Mouse (Mus musculus): ENCODE measurements around the gene Nlgn2. TPM values are rescaled to one million over a fixed set of nuclear protein-coding genes. Genes with fewer than 3 reads are reported as not detected.

Gene Nlgn2
- polyA plus RNA-seq, 1 experiment: 19.6 TPM

DNA sequence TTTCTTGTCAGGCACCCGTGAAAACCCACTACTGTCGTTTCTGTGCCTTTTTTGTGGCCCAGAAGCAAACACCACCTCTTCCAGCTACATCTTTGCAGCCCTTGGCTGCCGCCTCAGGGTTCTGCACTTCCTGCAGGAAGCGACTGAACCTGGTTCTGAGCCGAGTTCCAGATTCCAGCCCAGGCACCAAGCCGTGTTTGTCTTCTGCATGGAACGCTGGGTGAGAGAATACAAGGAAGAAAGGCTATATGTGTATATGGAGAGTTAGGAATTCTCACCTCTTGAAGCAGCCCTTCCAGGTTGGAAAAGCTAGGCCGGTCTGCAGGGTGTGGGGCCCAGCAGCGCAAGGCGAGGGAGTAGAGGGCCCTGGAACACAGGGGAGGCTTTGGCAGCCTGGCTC lies 17.1 kb upstream of the Nlgn2 start:
- Histone ChIP-seq H3K27ac (ENCODE audit: insufficient read depth, low read length) (no peak overlapping the region; the same call in 1 of the 2 replicates), H3K27me3 (ENCODE audit: control insufficient read depth, insufficient read depth, low read length, poor library complexity, severe bottlenecking) (no peaks in the 10 kb centered on the region), H3K4me3 (ENCODE audit: low read depth, low read length) (no peak overlapping the region), H3K4me1 (ENCODE audit: control insufficient read depth, insufficient read depth, low read length) (no peaks in the 10 kb centered on the region), H3K9me3 (replicated peaks; ENCODE audit: control insufficient read depth, insufficient read depth, low read length, poor library complexity, severe bottlenecking) (no peaks in the 10 kb centered on the region), H3K36me3 (ENCODE audit: control insufficient read depth, insufficient read depth, low read length, poor library complexity, severe bottlenecking) (peaks cover 14% of the 10 kb centered on the region), H3K9ac (ENCODE audit: low read depth, poor library complexity, severe bottlenecking) (no peak overlapping the region)
- no peak for TF ChIP-seq POLR2A (IDR thresholded peaks at IDR 0.05; ENCODE audit: insufficient read depth, low read length)
- TF ChIP-seq EP300 (IDR thresholded peaks at IDR 0.05; ENCODE audit: insufficient read depth, low read depth, low read length): no peak
- TF ChIP-seq CTCF (IDR thresholded peaks at IDR 0.05; ENCODE audit: low read depth, low read length): no peak

- peaks cover 14% of the 10 kb centered on the region for H3K36me3 ChIP-seq (ENCODE audit: control insufficient read depth, insufficient read depth, low read length, poor library complexity, severe bottlenecking)
- no peak overlapping the region for H3K9ac ChIP-seq (ENCODE audit: low read depth, poor library complexity, severe bottlenecking)
- no peak for TF ChIP-seq EP300 (IDR thresholded peaks at IDR 0.05; ENCODE audit: insufficient read depth, low read depth, low read length)
- no peak for TF ChIP-seq CTCF (IDR thresholded peaks at IDR 0.05; ENCODE audit: low read depth, low read length)
- TF ChIP-seq POLR2A (IDR thresholded peaks at IDR 0.05; ENCODE audit: insufficient read depth, low read length): no peak
- no peaks in the 10 kb centered on the region for H3K27me3 ChIP-seq (ENCODE audit: control insufficient read depth, insufficient read depth, low read length, poor library complexity, severe bottlenecking)
- no peak overlapping the region for H3K4me3 ChIP-seq (ENCODE audit: low read depth, low read length)
- H3K9me3 ChIP-seq (replicated peaks; ENCODE audit: control insufficient read depth, insufficient read depth, low read length, poor library complexity, severe bottlenecking): no peaks in the 10 kb centered on the region
- H3K4me1 ChIP-seq (ENCODE audit: control insufficient read depth, insufficient read depth, low read length): no peaks in the 10 kb centered on the region
- H3K27ac ChIP-seq (ENCODE audit: insufficient read depth, low read length): no peak overlapping the region
These were observed 16.4 kb upstream of the Nlgn2 start for GRCm38 (mm10) chr11:69853994-69854393.

GRCm38 (mm10) chr11:69850754-69851153 lies 13.2 kb upstream of the Nlgn2 start:
- H3K4me1 ChIP-seq (ENCODE audit: control insufficient read depth, insufficient read depth, low read length): peaks cover 2% of the 10 kb centered on the region
- H3K9ac ChIP-seq (ENCODE audit: low read depth, poor library complexity, severe bottlenecking): no peak overlapping the region
- no peak overlapping the region for H3K27ac ChIP-seq (ENCODE audit: insufficient read depth, low read length)
- no peak overlapping the region for H3K4me3 ChIP-seq (ENCODE audit: low read depth, low read length)
- TF ChIP-seq CTCF (IDR thresholded peaks at IDR 0.05; ENCODE audit: low read depth, low read length): no peak
- no peaks in the 10 kb centered on the region for H3K9me3 ChIP-seq (replicated peaks; ENCODE audit: control insufficient read depth, insufficient read depth, low read length, poor library complexity, severe bottlenecking)
- no peaks in the 10 kb centered on the region for H3K27me3 ChIP-seq (ENCODE audit: control insufficient read depth, insufficient read depth, low read length, poor library complexity, severe bottlenecking)
- peaks cover 14% of the 10 kb centered on the region for H3K36me3 ChIP-seq (ENCODE audit: control insufficient read depth, insufficient read depth, low read length, poor library complexity, severe bottlenecking)

DNA sequence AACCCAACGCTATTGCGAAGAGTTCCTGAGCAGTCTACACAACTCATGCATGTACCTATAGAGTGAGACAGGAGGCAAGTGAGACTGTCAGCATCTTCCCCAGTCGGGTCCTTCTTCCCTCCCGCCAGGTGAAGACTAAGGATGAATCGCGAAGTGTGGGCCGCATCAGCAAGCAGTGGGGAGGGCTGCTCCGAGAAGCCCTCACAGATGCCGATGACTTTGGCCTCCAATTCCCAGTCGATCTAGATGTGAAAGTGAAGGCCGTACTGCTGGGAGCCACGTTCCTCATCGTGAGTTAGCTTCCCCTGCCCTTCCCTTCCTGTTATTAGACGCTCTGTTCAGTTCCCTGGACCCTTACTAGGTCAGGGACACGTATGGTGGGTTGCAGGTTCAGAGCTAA lies 12.3 kb upstream of the Nlgn2 start:
- H3K9ac ChIP-seq (ENCODE audit: low read depth, poor library complexity, severe bottlenecking): no peak overlapping the region
- H3K9me3 ChIP-seq (replicated peaks; ENCODE audit: control insufficient read depth, insufficient read depth, low read length, poor library complexity, severe bottlenecking): no peaks in the 10 kb centered on the region
- peaks cover 4% of the 10 kb centered on the region for H3K4me1 ChIP-seq (ENCODE audit: control insufficient read depth, insufficient read depth, low read length)
- no peak overlapping the region for H3K4me3 ChIP-seq (ENCODE audit: low read depth, low read length)
- TF ChIP-seq CTCF (IDR thresholded peaks at IDR 0.05; ENCODE audit: low read depth, low read length) (no peak), POLR2A (IDR thresholded peaks at IDR 0.05; ENCODE audit: insufficient read depth, low read length) (no peak), EP300 (IDR thresholded peaks at IDR 0.05; ENCODE audit: insufficient read depth, low read depth, low read length) (no peak)
- no peaks in the 10 kb centered on the region for H3K27me3 ChIP-seq (ENCODE audit: control insufficient read depth, insufficient read depth, low read length, poor library complexity, severe bottlenecking)
- H3K36me3 ChIP-seq (ENCODE audit: control insufficient read depth, insufficient read depth, low read length, poor library complexity, severe bottlenecking): peaks cover 14% of the 10 kb centered on the region
- H3K27ac ChIP-seq (ENCODE audit: insufficient read depth, low read length): no peak overlapping the region

- Histone ChIP-seq H3K4me3 (ENCODE audit: low read depth, low read length) (no peak overlapping the region), H3K27ac (ENCODE audit: insufficient read depth, low read length) (no peak overlapping the region), H3K9me3 (replicated peaks; ENCODE audit: control insufficient read depth, insufficient read depth, low read length, poor library complexity, severe bottlenecking) (no peaks in the 10 kb centered on the region), H3K4me1 (ENCODE audit: control insufficient read depth, insufficient read depth, low read length) (peaks cover 4% of the 10 kb centered on the region), H3K9ac (ENCODE audit: low read depth, poor library complexity, severe bottlenecking) (no peak overlapping the region), H3K27me3 (ENCODE audit: control insufficient read depth, insufficient read depth, low read length, poor library complexity, severe bottlenecking) (no peaks in the 10 kb centered on the region), H3K36me3 (ENCODE audit: control insufficient read depth, insufficient read depth, low read length, poor library complexity, severe bottlenecking) (peaks cover 14% of the 10 kb centered on the region)
- TF ChIP-seq EP300 (IDR thresholded peaks at IDR 0.05; ENCODE audit: insufficient read depth, low read depth, low read length): no peak
- TF ChIP-seq CTCF (IDR thresholded peaks at IDR 0.05; ENCODE audit: low read depth, low read length): no peak
- TF ChIP-seq POLR2A (IDR thresholded peaks at IDR 0.05; ENCODE audit: insufficient read depth, low read length): no peak
These were observed 11.5 kb upstream of the Nlgn2 start for GRCm38 (mm10) chr11:69849128-69849527.

DNA sequence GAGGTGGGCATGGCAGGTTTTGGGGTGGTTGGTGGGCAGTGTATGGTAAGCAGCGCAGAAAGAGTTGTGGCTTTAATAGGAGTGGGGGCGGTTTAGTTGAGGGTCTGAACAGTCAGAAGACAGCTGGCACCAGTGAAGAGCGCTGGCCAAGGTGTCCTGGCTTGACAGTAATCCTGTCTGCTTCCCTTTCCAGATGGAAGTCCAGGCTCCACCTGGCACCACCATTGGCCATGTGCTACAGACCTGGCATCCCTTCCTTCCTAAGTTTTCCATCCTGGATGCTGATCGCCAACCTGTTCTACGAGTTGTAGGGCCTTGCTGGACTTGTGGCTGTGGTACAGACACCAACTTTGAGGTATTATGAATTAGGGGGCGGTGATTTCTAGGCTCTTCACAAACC lies 10.4 kb upstream of the Nlgn2 start:
- 0 out of 2 replicates have a peak overlapping the region, but pooled peaks have one; percentile 48 for H3K9ac ChIP-seq (ENCODE audit: low read depth, poor library complexity, severe bottlenecking)
- TF ChIP-seq POLR2A (IDR thresholded peaks at IDR 0.05; ENCODE audit: insufficient read depth, low read length) (no peak), EP300 (IDR thresholded peaks at IDR 0.05; ENCODE audit: insufficient read depth, low read depth, low read length) (no peak), CTCF (IDR thresholded peaks at IDR 0.05; ENCODE audit: low read depth, low read length) (no peak)
- peaks cover 4% of the 10 kb centered on the region for H3K4me1 ChIP-seq (ENCODE audit: control insufficient read depth, insufficient read depth, low read length)
- no peaks in the 10 kb centered on the region for H3K9me3 ChIP-seq (replicated peaks; ENCODE audit: control insufficient read depth, insufficient read depth, low read length, poor library complexity, severe bottlenecking)
- H3K27me3 ChIP-seq (ENCODE audit: control insufficient read depth, insufficient read depth, low read length, poor library complexity, severe bottlenecking): no peaks in the 10 kb centered on the region
- H3K4me3 ChIP-seq (ENCODE audit: low read depth, low read length): peak overlapping the region; percentile 76; the same call in 1 of the 2 replicates
- no peak overlapping the region for H3K27ac ChIP-seq (ENCODE audit: insufficient read depth, low read length)
- H3K36me3 ChIP-seq (ENCODE audit: control insufficient read depth, insufficient read depth, low read length, poor library complexity, severe bottlenecking): peaks cover 14% of the 10 kb centered on the region

Data from ES-Bruce4 (cell line).